ENCODE assay signal across 17 mouse cellular contexts in the genomic region with DNA sequence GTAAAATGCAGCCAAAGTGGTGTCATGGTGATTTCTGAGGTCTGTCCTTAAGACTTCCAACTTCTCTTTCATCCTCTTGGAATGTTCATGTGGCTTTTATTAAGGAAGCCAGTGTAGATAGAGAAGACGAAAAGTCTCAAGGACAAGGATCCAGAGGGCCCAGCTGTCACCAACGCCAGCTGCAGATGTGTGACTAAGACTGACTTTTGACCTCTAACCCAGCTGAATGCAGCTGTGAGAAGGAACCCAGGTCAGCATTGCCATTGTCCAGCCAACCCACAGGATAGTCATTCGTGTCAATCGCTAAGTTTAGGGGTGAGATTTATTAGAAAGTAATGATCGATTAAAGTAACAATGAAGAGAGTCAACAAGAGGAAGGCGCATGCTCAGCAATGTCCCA. TPM values are rescaled to one million over a fixed set of nuclear protein-coding genes. Genes with fewer than 3 reads are reported as not detected.
DNase-seq lines count a peak whose midpoint lies in the region; ATAC-seq and TF ChIP-seq lines count a peak whose summit lies in the region.
"Had no signal": no experiment of that assay in that cellular context is flagged by ENCODE, and none has a peak within 500 bp of the region (broad histone marks: within the 10 kb centered on the region; RNA-seq: fewer than 3 reads in every experiment).

No protein-coding gene starts in this region.

- H3K9ac ChIP-seq in kidney, postnatal 0 days (ENCODE audit: low read depth, low read length), result no peak overlapping the region
- H3K9ac ChIP-seq in intestine, postnatal 0 days (ENCODE audit: low read depth, low read length), result no peak overlapping the region
- H3K9ac ChIP-seq: hindbrain, embryonic 15.5 days; liver, embryonic 12.5 days; lung, embryonic 15.5 days; neural tube, embryonic 12.5 days; stomach, embryonic 15.5 days had no signal

- no peak overlapping the region for H3ac ChIP-seq in C2C12 (ENCODE audit: control insufficient read depth, insufficient read length, low read depth)

- H3K9me3 ChIP-seq in kidney, postnatal 0 days (replicated peaks; ENCODE audit: low read length), result no peaks in the 10 kb centered on the region
- H3K9me3 ChIP-seq in intestine, postnatal 0 days (ENCODE audit: control insufficient read depth), result no peaks in the 10 kb centered on the region
- H3K9me3 ChIP-seq: hindbrain, embryonic 15.5 days; limb, embryonic 10.5 days; liver, embryonic 12.5 days; lung, embryonic 15.5 days; neural tube, embryonic 12.5 days; stomach, embryonic 15.5 days had no signal

- TF ChIP-seq POLR2A in kidney, adult 2 months (IDR thresholded peaks at IDR 0.05; ENCODE audit: low read depth, low read length), result no peak

- no peaks in the 10 kb centered on the region for H3K79me2 ChIP-seq in C2C12 (ENCODE audit: control insufficient read depth, insufficient read depth)

- H3K36me3 ChIP-seq in kidney, postnatal 0 days (ENCODE audit: insufficient read depth, low read length), result no peaks in the 10 kb centered on the region
- no peaks in the 10 kb centered on the region for H3K36me3 ChIP-seq in kidney, adult 2 months (ENCODE audit: control insufficient read depth, insufficient read depth, low read length)
- H3K36me3 ChIP-seq in C2C12 (ENCODE audit: control insufficient read depth, insufficient read depth), result no peaks in the 10 kb centered on the region
- no peaks in the 10 kb centered on the region for H3K36me3 ChIP-seq in intestine, postnatal 0 days (ENCODE audit: control insufficient read depth, insufficient read depth)
- H3K36me3 ChIP-seq: hindbrain, embryonic 15.5 days; limb, embryonic 10.5 days; liver, embryonic 12.5 days; lung, embryonic 15.5 days; neural tube, embryonic 12.5 days; stomach, embryonic 15.5 days had no signal

- peak; percentile 30 for DNase-seq in kidney, postnatal 0 days (ENCODE audit: low spot score)
- DNase-seq in kidney, adult 2 months, result no peak
- DNase-seq in embryo, embryonic 9.5 days (ENCODE audit: extremely low spot score), result peak; percentile 17
- DNase-seq in frontal cortex, postnatal 14 days (ENCODE audit: low spot score in 2 of 2), result no peak
- DNase-seq: adrenal gland, postnatal 25 days; cerebellum, adult 18-20 months; gastrocnemius, postnatal 25 days; thymus, adult 2 months had no signal

- no peak for ATAC-seq in kidney, postnatal 0 days (replicated peaks; ENCODE audit: low FRiP score, low read depth)
- peak; percentile 38; the same call in 1 of the 2 replicates for ATAC-seq in intestine, postnatal 0 days
- no peak for ATAC-seq in inflammation-experienced regulatory T-cells, adult 6 months
- ATAC-seq: liver, embryonic 12.5 days had no signal

- no peak overlapping the region for H3K4me2 ChIP-seq in kidney, postnatal 0 days (ENCODE audit: low read length)
- H3K4me2 ChIP-seq in intestine, postnatal 0 days (replicated peaks; ENCODE audit: low read depth), result no peak overlapping the region
- H3K4me2 ChIP-seq: hindbrain, embryonic 15.5 days; liver, embryonic 12.5 days; lung, embryonic 15.5 days; neural tube, embryonic 12.5 days; stomach, embryonic 15.5 days had no signal

- H3K27ac ChIP-seq in kidney, postnatal 0 days, result no peak overlapping the region
- H3K27ac ChIP-seq in kidney, adult 2 months (ENCODE audit: insufficient read depth, low read depth, low read length), result no peak overlapping the region
- no peak overlapping the region for H3K27ac ChIP-seq in intestine, postnatal 0 days (ENCODE audit: low read depth, low read length)
- H3K27ac ChIP-seq: hindbrain, embryonic 15.5 days; limb, embryonic 10.5 days; liver, embryonic 12.5 days; lung, embryonic 15.5 days; neural tube, embryonic 12.5 days; stomach, embryonic 15.5 days had no signal

- H3K27me3 ChIP-seq in kidney, postnatal 0 days (ENCODE audit: insufficient read depth, low read length), result no peaks in the 10 kb centered on the region
- no peaks in the 10 kb centered on the region for H3K27me3 ChIP-seq in kidney, adult 2 months (replicated peaks; ENCODE audit: control insufficient read depth, insufficient read depth, low read length)
- H3K27me3 ChIP-seq in C2C12 (ENCODE audit: control insufficient read depth, insufficient read depth, insufficient read length), result no peaks in the 10 kb centered on the region
- H3K27me3 ChIP-seq in intestine, postnatal 0 days (replicated peaks; ENCODE audit: control insufficient read depth, insufficient read depth, low read length), result no peaks in the 10 kb centered on the region
- H3K27me3 ChIP-seq: hindbrain, embryonic 15.5 days; liver, embryonic 12.5 days; lung, embryonic 15.5 days; neural tube, embryonic 12.5 days; stomach, embryonic 15.5 days had no signal

- 77% methylated on average over 6 of the region's 6 CpGs for WGBS in kidney, postnatal 0 days
- WGBS in kidney, adult 2 months, result 81% methylated on average over 6 of the region's 6 CpGs
- WGBS in intestine, postnatal 0 days, result 59% methylated on average over 6 of the region's 6 CpGs

- H3K4me1 ChIP-seq in kidney, postnatal 0 days (replicated peaks; ENCODE audit: insufficient read depth, low read length), result no peaks in the 10 kb centered on the region
- no peaks in the 10 kb centered on the region for H3K4me1 ChIP-seq in kidney, adult 2 months (ENCODE audit: control insufficient read depth, insufficient read depth, low read length)
- peaks cover 5% of the 10 kb centered on the region; the same call in 1 of the 2 replicates for H3K4me1 ChIP-seq in intestine, postnatal 0 days (replicated peaks; ENCODE audit: control insufficient read depth, insufficient read depth, low read length)
- H3K4me1 ChIP-seq: hindbrain, embryonic 15.5 days; limb, embryonic 10.5 days; liver, embryonic 12.5 days; lung, embryonic 15.5 days; neural tube, embryonic 12.5 days; stomach, embryonic 15.5 days had no signal

- no peak for TF ChIP-seq CTCF in kidney, postnatal 0 days (IDR thresholded peaks at IDR 0.05; ENCODE audit: low read depth)
- no peak for TF ChIP-seq CTCF in kidney, adult 2 months (conservative IDR thresholded peaks at IDR 0.05; ENCODE audit: insufficient read depth, insufficient read length, low read depth, low read length)
- TF ChIP-seq CTCF in C2C12 (IDR thresholded peaks at IDR 0.05; ENCODE audit: control insufficient read depth, insufficient read depth, insufficient read length), result no peak
- no peak for TF ChIP-seq CTCF in intestine, postnatal 0 days (IDR thresholded peaks at IDR 0.05; ENCODE audit: low read depth)

- H3K79me3 ChIP-seq in C2C12 (ENCODE audit: low read depth), result no peaks in the 10 kb centered on the region

- no peak overlapping the region for H3K4me3 ChIP-seq in kidney, postnatal 0 days (replicated peaks; ENCODE audit: low read depth, low read length)
- no peak overlapping the region for H3K4me3 ChIP-seq in kidney, adult 2 months (ENCODE audit: insufficient read depth, low read depth, low read length)
- H3K4me3 ChIP-seq in C2C12 (ENCODE audit: insufficient read depth, poor library complexity, severe bottlenecking), result no peak overlapping the region
- no peak overlapping the region for H3K4me3 ChIP-seq in intestine, postnatal 0 days (ENCODE audit: low read depth, low read length)
- H3K4me3 ChIP-seq: hindbrain, embryonic 15.5 days; limb, embryonic 10.5 days; liver, embryonic 12.5 days; lung, embryonic 15.5 days; neural tube, embryonic 12.5 days; stomach, embryonic 15.5 days had no signal

TF ChIP-seq in C2C12, 6 proteins besides CTCF, POLR2A, EP300 and RAD21:
- TF ChIP-seq MAX (IDR thresholded peaks at IDR 0.05) (no peak), MYOD1 (IDR thresholded peaks at IDR 0.05; ENCODE audit: control insufficient read depth, insufficient read length, low read depth) (peak; percentile 81), CEBPB (IDR thresholded peaks at IDR 0.05; ENCODE audit: low read depth) (no peak)

RNA-seq across cellular contexts. Expression of gene Gna14, which starts 32.5 kb away (rescaled TPM):
- 9.8 and 11.8 TPM in 2 replicates for polyA plus RNA-seq in kidney, postnatal 0 days (2015; fragmentation: Nextera tagmentation; extraction: Ambion mirVana)
- 8.2 and 8.6 TPM in 2 replicates for polyA plus RNA-seq in kidney, adult 2 months (2012; rRNA removed)
- 0.05 TPM for polyA plus RNA-seq in C2C12 (2012; fragmentation: generic; extraction: Trizol)
- 2.9 and 4.8 TPM in 2 replicates for polyA plus RNA-seq in intestine, postnatal 0 days (2015; fragmentation: Nextera tagmentation; extraction: Ambion mirVana)
- polyA plus RNA-seq in inflammation-experienced regulatory T-cells, adult 6 months (2017; shearing (Covaris generic)), result 1 to 10 TPM in 2 of 3 experiments, under 1 TPM in 1; 0.43 to 8.0 (median 3.8) TPM

Comparison
In these comparisons a context has a peak if more than half of its experiments do, and no peak if none do; other contexts are left out.
1. DNase-seq: peak in kidney, postnatal 0 days (single experiment) and embryo, embryonic 9.5 days (single experiment); none in kidney, adult 2 months (single experiment) and frontal cortex, postnatal 14 days (0 of 2).